Mouse (Mus musculus): ENCODE measurements around the gene Tas2r121. TPM values are rescaled to one million over a fixed set of nuclear protein-coding genes. Genes with fewer than 3 reads are reported as not detected.
"Not testable (repeated sequence)": the region's sequence is repeated elsewhere in the genome, so short reads cannot be mapped to it uniquely, and the experiment has no call there.

Gene Tas2r121
- not detected in 2 replicates for polyA plus RNA-seq (2015; fragmentation: Nextera tagmentation; extraction: Ambion mirVana)

GRCm38 (mm10) chr6:132700907-132701306 lies at the start of gene Tas2r121:
Gene Tas2r121 (minus strand): TSS chr6:132701007.
- Histone ChIP-seq H3K27me3 (no peaks in the 10 kb centered on the region), H3K36me3 (no peaks in the 10 kb centered on the region), H3K4me3 (no peak within 1 kb of the TSS), H3K4me2 (replicated peaks) (no peak within 1 kb of the TSS), H3K27ac (no peak within 1 kb of the TSS), H3K9me3 (no peaks in the 10 kb centered on the region), H3K9ac (no peak within 1 kb of the TSS), H3K4me1 (no peaks in the 10 kb centered on the region)
- no peak for ATAC-seq (ENCODE audit: low FRiP score, low read depth)
- WGBS = 91% methylated on average over 1 of the region's 1 CpGs

GRCm38 (mm10) chr6:132750206-132750605 lies 49.4 kb upstream of the Tas2r121 start:
- WGBS = 81% methylated on average over 2 of the region's 2 CpGs
- Histone ChIP-seq H3K4me1 (no peaks in the 10 kb centered on the region), H3K27me3 (no peaks in the 10 kb centered on the region), H3K4me2 (replicated peaks) (no peak overlapping the region), H3K9ac (no peak overlapping the region), H3K36me3 (no peaks in the 10 kb centered on the region), H3K27ac (no peak overlapping the region), H3K9me3 (no peaks in the 10 kb centered on the region), H3K4me3 (no peak overlapping the region)
- no peak for ATAC-seq (ENCODE audit: low FRiP score, low read depth)

- Histone ChIP-seq H3K9ac (no peak within 1 kb of the TSS), H3K4me3 (no peak within 1 kb of the TSS), H3K27me3 (no peaks in the 10 kb centered on the region), H3K27ac (no peak within 1 kb of the TSS), H3K36me3 (no peaks in the 10 kb centered on the region), H3K4me1 (no peaks in the 10 kb centered on the region), H3K9me3 (no peaks in the 10 kb centered on the region), H3K4me2 (replicated peaks) (no peak within 1 kb of the TSS)
- 76% methylated on average over 2 of the region's 2 CpGs for WGBS
- no peak for ATAC-seq (ENCODE audit: low FRiP score, low read depth)
Measured at GRCm38 (mm10) chr6:132737935-132738334, 37.1 kb upstream of the Tas2r121 start, which contains the start of gene Tas2r115. Gene Tas2r115 (minus strand): TSS chr6:132738035.

GRCm38 (mm10) chr6:132711828-132712227 lies 11.0 kb upstream of the Tas2r121 start, which contains the start of gene Tas2r122:
Gene Tas2r122 (minus strand): TSS chr6:132711928.
- no peaks in the 10 kb centered on the region for H3K4me1 ChIP-seq

GRCm38 (mm10) chr6:132691596-132691995 lies 9.2 kb downstream of the Tas2r121 start:
- WGBS = 83% methylated on average over 7 of the region's 7 CpGs
- H3K4me3 ChIP-seq; H3K27ac ChIP-seq; ATAC-seq (ENCODE audit: low FRiP score, low read depth); H3K4me1 ChIP-seq; H3K27me3 ChIP-seq; H3K4me2 ChIP-seq (replicated peaks); H3K9ac ChIP-seq; H3K36me3 ChIP-seq: not testable (repeated sequence)
- peaks cover 21% of the 10 kb centered on the region; the same call in 1 of the 2 replicates for H3K9me3 ChIP-seq

More at GRCm38 (mm10) chr6:132711828-132712227, 11.0 kb upstream of the Tas2r121 start, which contains the start of gene Tas2r122:
- H3K9me3 ChIP-seq = peaks cover 8% of the 10 kb centered on the region
- ATAC-seq (ENCODE audit: low FRiP score, low read depth) = no peak
- H3K4me3 ChIP-seq = no peak within 1 kb of the TSS
- no peak within 1 kb of the TSS for H3K9ac ChIP-seq
- H3K36me3 ChIP-seq = no peaks in the 10 kb centered on the region
- H3K27me3 ChIP-seq = no peaks in the 10 kb centered on the region
- H3K4me2 ChIP-seq (replicated peaks) = no peak within 1 kb of the TSS
- 85% methylated on average over 3 of the region's 3 CpGs for WGBS
- H3K27ac ChIP-seq = no peak within 1 kb of the TSS

- Histone ChIP-seq H3K27ac (no peak within 1 kb of the TSS), H3K4me3 (no peak within 1 kb of the TSS), H3K9ac (no peak within 1 kb of the TSS), H3K27me3 (no peaks in the 10 kb centered on the region), H3K36me3 (no peaks in the 10 kb centered on the region), H3K4me1 (no peaks in the 10 kb centered on the region), H3K4me2 (replicated peaks) (no peak within 1 kb of the TSS), H3K9me3 (0 out of 2 replicates have a peak, but pooled peaks cover 4% of the 10 kb centered on the region)
- ATAC-seq (ENCODE audit: low FRiP score, low read depth) = no peak
Measured at GRCm38 (mm10) chr6:132656653-132657052, 44.2 kb downstream of the Tas2r121 start, which contains the start of gene Tas2r120. Gene Tas2r120 (plus strand): TSS chr6:132656953.

- H3K4me3 ChIP-seq = no peak within 1 kb of the TSS
- 80% methylated on average over 1 of the region's 1 CpGs for WGBS
- no peaks in the 10 kb centered on the region for H3K27me3 ChIP-seq
- H3K9ac ChIP-seq = no peak within 1 kb of the TSS
- no peaks in the 10 kb centered on the region for H3K36me3 ChIP-seq
- H3K27ac ChIP-seq = no peak within 1 kb of the TSS
- no peaks in the 10 kb centered on the region for H3K4me1 ChIP-seq
- H3K9me3 ChIP-seq = no peaks in the 10 kb centered on the region
- no peak for ATAC-seq (ENCODE audit: low FRiP score, low read depth)
- H3K4me2 ChIP-seq (replicated peaks) = no peak within 1 kb of the TSS
Measured at GRCm38 (mm10) chr6:132651426-132651825, 49.4 kb downstream of the Tas2r121 start, which contains the start of gene A630073D07Rik. Gene A630073D07Rik (minus strand): TSS chr6:132651526.

Other genes with a start within 250 kb of the Tas2r121 start
- not detected in 2 replicates for gene Prh1, start 131.2 kb downstream of the Tas2r121 start, polyA plus RNA-seq (2015; fragmentation: Nextera tagmentation; extraction: Ambion mirVana)
- gene Prp2, start 105.1 kb downstream of the Tas2r121 start, polyA plus RNA-seq (2015; fragmentation: Nextera tagmentation; extraction: Ambion mirVana) = not detected in 2 replicates
- gene A630073D07Rik, start 49.5 kb downstream of the Tas2r121 start, polyA plus RNA-seq (2015; fragmentation: Nextera tagmentation; extraction: Ambion mirVana) = not detected in 2 replicates
- gene Tas2r120, start 44.1 kb downstream of the Tas2r121 start, polyA plus RNA-seq (2015; fragmentation: Nextera tagmentation; extraction: Ambion mirVana) = not detected in 2 replicates
- not detected in 2 replicates for gene Tas2r122, start 10.9 kb upstream of the Tas2r121 start, polyA plus RNA-seq (2015; fragmentation: Nextera tagmentation; extraction: Ambion mirVana)
- gene Tas2r115, start 37.0 kb upstream of the Tas2r121 start, polyA plus RNA-seq (2015; fragmentation: Nextera tagmentation; extraction: Ambion mirVana) = not detected in 2 replicates
- not detected in 2 replicates for gene Tas2r124, start 53.7 kb upstream of the Tas2r121 start, polyA plus RNA-seq (2015; fragmentation: Nextera tagmentation; extraction: Ambion mirVana)
- not detected in 2 replicates for gene Tas2r102, start 61.1 kb upstream of the Tas2r121 start, polyA plus RNA-seq (2015; fragmentation: Nextera tagmentation; extraction: Ambion mirVana)
- not detected in 2 replicates for gene Tas2r136, start 77.2 kb upstream of the Tas2r121 start, polyA plus RNA-seq (2015; fragmentation: Nextera tagmentation; extraction: Ambion mirVana)
- not detected in 2 replicates for gene Tas2r117, start 101.8 kb upstream of the Tas2r121 start, polyA plus RNA-seq (2015; fragmentation: Nextera tagmentation; extraction: Ambion mirVana)
- gene Tas2r123, start 146.1 kb upstream of the Tas2r121 start, polyA plus RNA-seq (2015; fragmentation: Nextera tagmentation; extraction: Ambion mirVana) = not detected in 2 replicates
- not detected in 2 replicates for gene Tas2r116, start 154.4 kb upstream of the Tas2r121 start, polyA plus RNA-seq (2015; fragmentation: Nextera tagmentation; extraction: Ambion mirVana)
- not detected in 2 replicates for gene Tas2r110, start 167.0 kb upstream of the Tas2r121 start, polyA plus RNA-seq (2015; fragmentation: Nextera tagmentation; extraction: Ambion mirVana)
- not detected in 2 replicates for gene Tas2r113, start 192.0 kb upstream of the Tas2r121 start, polyA plus RNA-seq (2015; fragmentation: Nextera tagmentation; extraction: Ambion mirVana)
- not detected in 2 replicates for gene Tas2r125, start 208.6 kb upstream of the Tas2r121 start, polyA plus RNA-seq (2015; fragmentation: Nextera tagmentation; extraction: Ambion mirVana)

Data from limb, embryonic 13.5 days (tissue).